Mouse (Mus musculus): ENCODE data around the gene Olfr1.

The Olfr1 gene

GRCm38 (mm10) chr11:73399514-73399913, at the start of gene Olfr1:
Olfr1 (minus strand) TSS chr11:73399614.
- no peak for DNase-seq

- DNase-seq, result no peak
Measured at GRCm38 (mm10) chr11:73428377-73428776, 29.0 kb upstream of the Olfr1 start, which contains the start of gene Olfr378. Olfr378 (minus strand) TSS chr11:73428477.

- DNase-seq, result no peak
Measured at GRCm38 (mm10) chr11:73395374-73395773, 4.0 kb downstream of the Olfr1 start.

- DNase-seq, result no peak
Measured at GRCm38 (mm10) chr11:73370946-73371345, 28.5 kb downstream of the Olfr1 start, which contains the start of gene Olfr376. Olfr376 (plus strand) TSS chr11:73371246.

GRCm38 (mm10) chr11:73350483-73350882, 48.9 kb downstream of the Olfr1 start, which contains the start of gene Olfr20:
Olfr20 (plus strand) TSS chr11:73350783.
- no peak for DNase-seq

Measured in kidney, postnatal 25 days (tissue).